Mouse (Mus musculus) neural tube, embryonic 11.5 days (tissue): ENCODE results near the gene Snx27. TPM values are rescaled to one million over a fixed set of nuclear protein-coding genes. Genes with fewer than 3 reads are reported as not detected.
A peak's percentile ranks its signal among the peaks of the same experiment; 100 is the strongest.

Source experiments
- ATAC-seq: fragments of 200-750 bp; cut with Nextera tagmentation; 2 replicates; pipeline ENCODE4 v1.8.0; 2017; ENCODE audit warnings: moderate number of reproducible peaks, mild to moderate bottlenecking, moderate TSS enrichment, moderate library complexity; ENCODE audit not compliant: insufficient read depth, low FRiP score, low TSS enrichment
- DNase-seq: peaks from one replicate; pipeline ENCODE4 v3.0.0-alpha.2; 2015; ENCODE audit warnings: low spot score
- H3K27ac ChIP-seq: fragments of 300-500 bp; sonication (generic); 2 replicates; pipeline ENCODE4 v1.5.1; 2014; ENCODE audit warnings: low read depth, mild to moderate bottlenecking, low read length
- H3K27me3 ChIP-seq: fragments of 300-500 bp; sonication (generic); 2 replicates; pipeline ENCODE4 v1.6.1; 2014; ENCODE audit warnings: mild to moderate bottlenecking, low read length, mixed read lengths; ENCODE audit not compliant: control insufficient read depth, insufficient read depth
- H3K36me3 ChIP-seq: fragments of 300-500 bp; sonication (generic); 2 replicates; pipeline ENCODE4 v1.6.1; 2014; ENCODE audit warnings: mild to moderate bottlenecking, low read length, moderate library complexity, mixed read lengths; ENCODE audit not compliant: control insufficient read depth, insufficient read depth
- H3K4me1 ChIP-seq: fragments of 300-500 bp; sonication (generic); 2 replicates; pipeline ENCODE4 v1.6.1; 2014; ENCODE audit warnings: low read length, mixed read lengths; ENCODE audit not compliant: control insufficient read depth, insufficient read depth
- H3K4me2 ChIP-seq: fragments of 300-500 bp; sonication (generic); 2 replicates; pipeline ENCODE4 v1.6.1; 2014; ENCODE audit warnings: low read depth, mild to moderate bottlenecking, moderate library complexity
- H3K4me3 ChIP-seq: fragments of 300-500 bp; sonication (generic); 2 replicates; pipeline ENCODE4 v1.5.1; 2014; ENCODE audit warnings: low read depth, low read length
- H3K9ac ChIP-seq: fragments of 300-500 bp; sonication (generic); 2 replicates; pipeline ENCODE4 v1.6.1; 2014; ENCODE audit warnings: mild to moderate bottlenecking, low read length
- H3K9me3 ChIP-seq: fragments of 300-500 bp; sonication (generic); 2 replicates; pipeline ENCODE4 v1.6.1; 2016; ENCODE audit warnings: low read length; ENCODE audit not compliant: control insufficient read depth
- WGBS: fragments of 180-500 bp; shearing (Covaris S2); extraction: QIAGEN DNeasy Blood & Tissue Kit; methylation state at CpG from one replicate; pipeline ENCODE4 v1.1.7; 2014; 5-methylcytosine and 5-hydroxymethylcytosine counted together
- polyA plus RNA-seq: library from polyadenylated mRNA; unstranded; fragments of >200 nt; fragmentation: Nextera tagmentation; extraction: Ambion mirVana; gene quantifications from 2 replicates; pipeline ENCODE4 v1.2.1, GENCODE M21; 2014

Snx27 gene
- 36.4 and 39.9 TPM in 2 replicates for polyA plus RNA-seq

GRCm38 (mm10) chr3:94582456-94582891, at the start of gene Snx27:
Gene Snx27 (minus strand): TSS chr3:94582716.
- peak; percentile 99 for ATAC-seq
- Histone ChIP-seq H3K4me2 (peak within 1 kb of the TSS; percentile 83), H3K4me1 (no peaks in the 10 kb centered on the region; the same call in 1 of the 2 replicates), H3K9ac (peak within 1 kb of the TSS; percentile 92), H3K4me3 (peak within 1 kb of the TSS; percentile 88), H3K36me3 (no peaks in the 10 kb centered on the region), H3K9me3 (no peaks in the 10 kb centered on the region), H3K27me3 (no peaks in the 10 kb centered on the region), H3K27ac (peak within 1 kb of the TSS; percentile 81; the same call in 1 of the 2 replicates)
- WGBS = 1% methylated on average over 38 of the region's 42 CpGs
- peak; percentile 97 for DNase-seq

- Histone ChIP-seq H3K9me3 (no peaks in the 10 kb centered on the region), H3K4me3 (no peak overlapping the region), H3K27me3 (no peaks in the 10 kb centered on the region), H3K4me2 (no peak overlapping the region), H3K9ac (no peak overlapping the region), H3K36me3 (no peaks in the 10 kb centered on the region), H3K27ac (no peak overlapping the region), H3K4me1 (no peaks in the 10 kb centered on the region)
- 77% methylated on average over 3 of the region's 3 CpGs for WGBS
- DNase-seq (no peak), ATAC-seq (no peak)
Observed at GRCm38 (mm10) chr3:94629876-94630275, 47.4 kb upstream of the Snx27 start.

- Histone ChIP-seq H3K27me3 (no peaks in the 10 kb centered on the region), H3K4me1 (no peaks in the 10 kb centered on the region), H3K4me2 (no peak overlapping the region), H3K36me3 (no peaks in the 10 kb centered on the region), H3K9ac (no peak overlapping the region), H3K4me3 (no peak overlapping the region), H3K27ac (no peak overlapping the region), H3K9me3 (no peaks in the 10 kb centered on the region)
- ATAC-seq = no peak
- no peak for DNase-seq
- 93% methylated on average over 5 of the region's 5 CpGs for WGBS
Observed at GRCm38 (mm10) chr3:94628712-94629111, 46.2 kb upstream of the Snx27 start.

- H3K27ac ChIP-seq = no peak overlapping the region
- ATAC-seq (no peak), DNase-seq (no peak)
- H3K4me3 ChIP-seq = no peak overlapping the region
- H3K9ac ChIP-seq = no peak overlapping the region
- H3K4me1 ChIP-seq = no peaks in the 10 kb centered on the region
- H3K36me3 ChIP-seq = no peaks in the 10 kb centered on the region
- no peaks in the 10 kb centered on the region for H3K9me3 ChIP-seq
- WGBS = 94% methylated on average over 4 of the region's 4 CpGs
- no peak overlapping the region for H3K4me2 ChIP-seq
- no peaks in the 10 kb centered on the region for H3K27me3 ChIP-seq
Observed at GRCm38 (mm10) chr3:94624281-94624680, 41.8 kb upstream of the Snx27 start.

GRCm38 (mm10) chr3:94622550-94622949, 40.0 kb upstream of the Snx27 start:
- no peak for DNase-seq
- Histone ChIP-seq H3K36me3 (no peaks in the 10 kb centered on the region), H3K9ac (no peak overlapping the region), H3K4me3 (no peak overlapping the region), H3K4me2 (no peak overlapping the region), H3K4me1 (no peaks in the 10 kb centered on the region), H3K27me3 (no peaks in the 10 kb centered on the region), H3K27ac (no peak overlapping the region), H3K9me3 (no peaks in the 10 kb centered on the region)
- WGBS = 88% methylated on average over 10 of the region's 10 CpGs
- no peak for ATAC-seq

GRCm38 (mm10) chr3:94621740-94622507, 39.4 kb upstream of the Snx27 start:
- DNase-seq (no peak), ATAC-seq (no peak)
- 88% methylated on average over 11 of the region's 11 CpGs for WGBS
- Histone ChIP-seq H3K9ac (no peak overlapping the region), H3K4me2 (no peak overlapping the region), H3K9me3 (no peaks in the 10 kb centered on the region), H3K36me3 (no peaks in the 10 kb centered on the region), H3K4me1 (no peaks in the 10 kb centered on the region), H3K27ac (no peak overlapping the region), H3K27me3 (no peaks in the 10 kb centered on the region), H3K4me3 (no peak overlapping the region)

GRCm38 (mm10) chr3:94616717-94617116, 34.2 kb upstream of the Snx27 start:
- DNase-seq (no peak), ATAC-seq (no peak)
- no peak overlapping the region for H3K9ac ChIP-seq
- H3K27ac ChIP-seq = no peak overlapping the region
- no peaks in the 10 kb centered on the region for H3K27me3 ChIP-seq
- H3K36me3 ChIP-seq = no peaks in the 10 kb centered on the region
- no peaks in the 10 kb centered on the region for H3K4me1 ChIP-seq
- no peaks in the 10 kb centered on the region for H3K9me3 ChIP-seq
- no peak overlapping the region for H3K4me3 ChIP-seq
- H3K4me2 ChIP-seq = no peak overlapping the region
- 68% methylated on average over 4 of the region's 4 CpGs for WGBS

- ATAC-seq = no peak
Observed at GRCm38 (mm10) chr3:94613258-94613878, 30.9 kb upstream of the Snx27 start.

GRCm38 (mm10) chr3:94612274-94612673, 29.8 kb upstream of the Snx27 start:
- no peaks in the 10 kb centered on the region for H3K9me3 ChIP-seq
- no peaks in the 10 kb centered on the region for H3K4me1 ChIP-seq
- H3K4me3 ChIP-seq = no peak overlapping the region
- 80% methylated on average over 1 of the region's 1 CpGs for WGBS
- H3K9ac ChIP-seq = no peak overlapping the region
- no peak overlapping the region for H3K4me2 ChIP-seq
- ATAC-seq (no peak), DNase-seq (no peak)
- H3K27me3 ChIP-seq = no peaks in the 10 kb centered on the region
- no peaks in the 10 kb centered on the region for H3K36me3 ChIP-seq
- no peak overlapping the region for H3K27ac ChIP-seq

More at GRCm38 (mm10) chr3:94613258-94613878, 30.9 kb upstream of the Snx27 start:
- no peak for DNase-seq
- Histone ChIP-seq H3K9ac (no peak overlapping the region), H3K4me2 (no peak overlapping the region), H3K27me3 (no peaks in the 10 kb centered on the region), H3K36me3 (no peaks in the 10 kb centered on the region), H3K9me3 (no peaks in the 10 kb centered on the region), H3K27ac (no peak overlapping the region), H3K4me1 (no peaks in the 10 kb centered on the region), H3K4me3 (no peak overlapping the region)
- WGBS = 60% methylated on average over 7 of the region's 7 CpGs
